Mouse (Mus musculus) thymus, postnatal 4 days (tissue): Measurements from ENCODE around the gene Gm14137.

Experiments used
- DNase-seq: peaks from one replicate; pipeline ENCODE4 v3.0.0; 2021

Gm14137 gene

DNA sequence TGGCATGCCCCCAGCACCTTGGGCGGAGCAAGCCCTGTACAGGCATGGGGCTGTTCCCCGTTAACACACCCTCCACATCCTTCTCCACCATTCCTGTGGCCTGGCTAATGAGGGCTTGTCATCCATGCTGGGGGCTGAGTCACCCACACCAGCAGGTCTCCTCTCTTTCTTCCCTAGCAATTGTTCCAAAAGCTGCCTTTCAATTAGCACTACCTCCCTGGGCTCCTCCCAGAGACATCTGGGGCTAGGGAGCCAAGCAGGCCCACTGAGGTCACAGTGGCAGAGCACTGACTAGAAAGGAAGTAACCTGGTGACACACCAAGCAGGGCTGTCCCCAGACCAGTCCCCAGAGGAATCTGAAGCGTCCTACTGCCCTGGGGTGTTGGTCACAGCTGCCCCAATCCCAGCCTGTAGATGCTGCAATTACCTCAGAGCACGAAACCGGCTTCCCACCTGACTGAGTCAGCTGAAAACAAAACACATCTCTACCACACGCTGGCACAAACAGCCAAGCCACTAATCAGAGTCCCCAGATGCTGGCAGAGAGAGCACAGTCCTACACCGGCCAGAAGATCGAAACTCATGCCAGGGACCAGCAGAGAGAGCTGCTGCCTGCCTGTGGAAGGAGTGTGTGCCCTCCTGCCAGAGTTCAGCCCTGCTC, at the start of gene Gm14137:
Gene Gm14137, plus strand, starts transcription at position 519 of the 661 bp plus-strand sequence.
- DNase-seq, result no peak

DNA sequence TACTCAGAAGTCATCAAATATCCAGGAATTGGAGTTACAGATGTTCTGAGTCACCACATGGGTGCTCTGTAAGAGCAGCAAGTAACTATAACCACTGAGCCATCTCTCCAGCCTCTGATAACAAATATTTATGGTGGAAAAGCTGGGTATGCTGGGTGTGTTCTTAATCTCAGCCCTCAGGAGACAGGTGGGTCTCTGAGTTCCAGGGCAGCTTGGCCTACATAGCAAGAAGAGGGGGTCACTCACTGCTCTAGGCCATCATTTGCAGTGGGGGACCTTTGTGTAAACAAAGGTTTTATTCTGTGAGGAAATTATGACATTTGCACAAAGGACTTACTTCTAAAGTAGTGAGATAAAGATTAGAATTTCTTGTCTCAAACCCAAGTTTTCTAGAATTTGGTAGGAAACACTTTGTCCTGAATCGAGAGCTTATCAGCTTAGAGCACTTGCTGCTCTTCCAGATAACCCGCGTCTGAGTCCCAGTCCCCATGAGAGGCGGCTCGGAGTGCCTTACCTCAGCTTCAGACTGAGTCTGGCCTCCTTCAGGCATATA, 37.9 kb upstream of the Gm14137 start:
- DNase-seq, result no peak

DNA sequence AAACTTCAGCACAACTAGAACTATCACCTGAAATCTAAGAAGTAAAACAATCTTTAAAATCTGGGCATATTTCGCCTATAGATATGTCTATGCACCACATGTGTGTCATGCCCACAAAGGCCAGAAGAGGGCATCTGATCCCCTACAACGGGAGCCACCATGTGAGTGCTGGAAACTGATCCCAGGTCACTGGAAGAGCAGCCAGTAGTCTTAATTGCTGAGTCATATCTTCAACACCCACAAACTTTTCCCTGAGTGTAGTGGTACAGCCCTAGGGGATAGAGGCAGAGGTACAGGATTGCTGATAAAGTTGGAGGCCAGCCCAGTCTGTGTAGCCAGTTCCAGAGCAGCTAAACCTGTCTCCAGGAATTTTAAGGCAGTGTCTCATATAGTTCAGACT, 29.1 kb upstream of the Gm14137 start:
- peak; percentile 39 for DNase-seq

DNA sequence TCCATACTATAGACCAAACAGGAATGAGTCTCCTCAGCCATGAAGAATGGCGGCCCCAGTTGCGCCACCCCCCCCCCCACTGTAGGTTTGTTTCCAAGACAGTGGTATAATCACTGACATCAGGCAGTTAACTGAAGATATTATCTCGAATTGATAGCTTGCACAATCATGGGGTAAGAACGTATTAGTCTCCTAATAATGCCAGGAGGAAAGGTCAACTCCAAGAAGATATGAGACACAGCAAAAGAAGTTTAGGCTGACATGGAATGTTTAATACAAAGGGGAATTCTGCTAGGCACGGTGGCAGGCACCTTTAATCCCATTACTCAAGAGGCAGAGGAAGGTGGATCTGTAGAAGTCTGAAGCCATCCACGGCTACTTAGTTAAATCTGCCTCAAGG, 27.9 kb upstream of the Gm14137 start:
- DNase-seq, result no peak

DNA sequence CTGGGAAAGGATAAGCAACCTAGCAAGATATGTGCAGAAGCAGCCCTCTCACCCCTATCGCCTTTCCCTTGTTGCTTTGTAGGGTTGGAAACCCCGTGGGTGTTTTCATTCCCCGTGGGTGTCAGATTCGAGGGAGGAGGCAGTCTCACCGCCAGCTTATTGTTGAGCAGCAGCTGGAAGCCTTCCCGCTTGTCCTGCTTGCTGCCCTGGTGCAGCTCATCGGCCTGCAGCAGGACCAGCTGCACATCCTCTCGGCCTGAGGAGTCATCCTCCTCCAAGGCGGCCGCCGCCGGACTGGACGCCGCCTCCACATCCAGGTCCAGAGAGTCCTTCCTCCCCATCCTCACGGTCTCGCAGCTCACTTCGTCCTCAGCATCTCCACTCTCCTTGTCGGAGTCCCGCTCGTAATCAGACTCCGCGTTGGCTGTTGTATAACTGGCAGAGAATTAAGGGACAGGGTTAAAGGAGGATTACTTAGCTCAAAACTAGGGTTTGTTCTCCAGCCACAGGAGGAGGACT, 27.1 kb upstream of the Gm14137 start:
- DNase-seq, result no peak

DNA sequence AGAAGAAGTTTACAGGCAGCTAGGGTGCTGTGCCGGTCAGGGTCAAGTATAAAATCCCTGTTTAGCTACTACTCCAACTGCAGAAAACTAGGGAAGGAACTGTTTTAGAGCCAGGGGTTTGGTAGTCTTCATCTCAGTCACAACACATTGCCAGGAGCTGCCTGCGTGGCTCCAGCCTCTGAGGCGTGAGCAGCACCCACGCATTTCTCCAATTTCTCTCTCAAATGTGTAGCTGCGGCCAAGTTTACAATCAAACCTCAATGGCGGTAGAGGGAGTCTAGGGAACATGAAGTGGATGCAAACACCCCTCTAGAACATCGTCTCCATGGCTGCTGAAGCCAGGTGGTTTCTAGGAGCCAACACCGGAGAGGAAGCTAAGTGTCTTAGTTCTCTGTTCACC, 26.5 kb upstream of the Gm14137 start:
- DNase-seq, result no peak

DNA sequence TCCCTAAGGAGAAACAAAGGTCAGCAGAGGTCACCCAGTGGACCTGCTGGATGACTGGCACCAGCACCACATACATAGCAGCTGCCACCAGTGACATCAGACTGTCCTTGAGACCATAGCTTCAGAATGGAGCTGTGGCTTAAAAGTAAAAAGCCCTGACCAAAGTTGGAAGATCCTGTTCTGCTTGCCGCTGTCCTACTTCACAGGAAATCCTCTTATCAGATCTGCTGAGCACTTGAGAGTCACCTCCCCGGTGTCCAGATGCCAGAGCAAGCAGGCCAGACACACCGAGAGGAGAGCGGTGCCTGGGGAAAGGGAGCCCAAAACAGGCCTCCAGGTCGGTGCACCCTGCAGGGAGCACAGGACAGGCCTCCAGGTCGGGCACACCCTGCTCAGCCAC, 22.1 kb upstream of the Gm14137 start:
- DNase-seq, result no peak

DNA sequence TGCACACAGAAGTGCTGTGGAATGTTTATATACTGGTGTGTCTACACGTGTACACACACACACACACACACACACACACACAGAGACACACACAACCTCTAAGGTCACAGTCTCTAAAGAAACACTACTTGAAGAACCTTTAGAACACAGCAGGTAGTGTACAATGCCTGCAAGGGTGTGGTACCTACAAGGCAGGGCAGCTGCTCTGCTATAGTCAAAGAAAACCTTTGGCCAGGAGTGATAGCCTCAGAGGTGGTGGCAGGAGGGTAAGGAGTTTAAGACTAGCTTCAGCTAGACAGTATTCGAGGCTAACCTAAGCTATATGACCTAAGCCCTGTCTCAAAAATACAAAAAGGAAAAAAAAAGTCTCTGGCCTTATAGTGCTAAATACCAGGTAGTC, 19.6 kb upstream of the Gm14137 start:
- no peak for DNase-seq

DNA sequence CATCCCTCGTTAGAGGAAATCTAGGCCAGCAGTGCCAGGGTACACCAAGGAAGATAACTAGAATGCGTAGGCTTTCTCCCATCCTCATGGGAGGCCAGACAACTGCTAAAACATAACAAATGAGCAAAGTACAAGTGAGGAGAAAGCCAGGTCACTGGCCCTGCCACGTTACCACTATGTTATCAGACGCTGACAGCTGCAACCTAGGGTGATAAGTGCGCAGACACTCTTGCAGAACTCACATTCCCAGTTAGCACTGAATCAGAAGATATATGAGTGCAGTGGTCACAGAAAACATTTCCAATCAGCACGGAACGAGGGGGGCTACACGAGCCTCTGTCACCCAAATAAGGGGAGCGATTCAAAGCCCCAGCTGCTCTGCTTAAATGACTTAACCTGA, 18.9 kb upstream of the Gm14137 start:
- no peak for DNase-seq

DNA sequence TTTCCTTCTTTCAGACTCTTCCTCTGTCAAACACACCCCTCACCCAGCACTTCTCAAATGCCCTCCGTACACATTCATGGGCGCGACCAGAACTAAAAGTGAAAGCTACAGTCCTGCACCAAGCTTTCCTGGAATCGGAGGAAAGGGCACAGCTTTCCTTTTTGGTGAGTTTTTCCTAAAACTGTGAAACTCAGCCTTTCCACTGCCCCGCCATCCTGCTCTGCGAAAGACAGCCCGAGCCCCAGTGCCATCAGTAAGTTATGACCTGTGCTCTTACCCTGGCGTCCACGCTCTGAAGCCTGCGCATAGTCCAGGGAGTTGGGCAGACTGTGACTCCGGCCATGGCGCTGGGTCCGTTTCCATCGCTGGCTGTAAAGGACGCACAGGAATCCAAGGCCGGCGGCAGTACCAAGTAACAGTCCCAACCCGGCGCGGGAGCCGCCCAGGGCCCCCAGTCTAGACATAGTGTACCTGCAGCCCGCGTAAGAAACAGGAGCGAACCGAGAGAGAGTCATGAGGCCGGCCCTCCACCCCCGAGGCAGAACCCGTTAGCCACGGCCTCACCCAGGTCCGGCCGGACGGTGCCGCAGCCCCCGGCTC, 18.1 kb upstream of the Gm14137 start:
- no peak for DNase-seq

DNA sequence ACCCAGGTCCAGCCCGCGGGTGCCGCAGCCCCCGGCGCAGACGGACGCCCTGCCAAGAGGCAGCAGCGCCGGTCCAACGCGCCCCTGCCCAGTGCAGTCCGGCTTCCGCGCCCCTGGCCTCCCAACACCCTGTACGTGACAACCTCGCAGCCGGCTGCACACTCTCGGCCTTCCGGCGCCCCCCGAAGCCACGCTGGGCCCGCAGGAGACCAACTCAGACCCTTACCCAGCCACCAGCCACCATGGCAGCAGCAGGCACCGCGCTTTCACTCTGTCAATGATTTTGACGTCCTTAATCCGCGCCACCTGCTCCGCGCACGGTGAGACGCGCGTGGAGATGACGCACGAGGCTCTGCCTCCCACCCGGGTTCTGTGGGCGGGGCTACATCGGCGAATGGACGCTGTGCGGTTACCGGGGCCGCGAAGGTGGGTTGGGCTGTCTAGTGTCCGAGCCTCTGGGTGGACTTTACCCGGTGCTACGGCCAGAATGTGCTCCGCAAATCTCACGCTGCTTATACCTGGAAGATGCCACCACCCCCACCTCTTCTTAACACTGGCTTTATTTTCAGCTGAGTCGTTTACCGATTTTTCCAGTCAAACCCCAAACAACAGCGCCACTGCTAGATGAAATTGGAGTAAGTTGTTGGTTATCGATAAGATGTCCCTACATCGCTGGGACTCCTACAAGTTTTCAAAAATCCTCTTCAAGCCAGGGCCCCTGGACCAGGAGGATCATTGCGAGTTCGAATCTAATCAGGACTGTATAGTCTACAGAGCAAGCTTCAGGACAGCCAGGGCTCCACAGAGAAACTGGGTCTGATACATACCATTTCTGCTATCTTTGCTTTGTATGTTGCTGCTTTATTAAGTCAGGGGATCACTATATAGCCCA, 17.4 kb upstream of the Gm14137 start, which contains the start of gene Rmdn3:
Gene Rmdn3, minus strand, starts transcription at position 354 of the 892 bp plus-strand sequence.
- peak; percentile 97 for DNase-seq

DNA sequence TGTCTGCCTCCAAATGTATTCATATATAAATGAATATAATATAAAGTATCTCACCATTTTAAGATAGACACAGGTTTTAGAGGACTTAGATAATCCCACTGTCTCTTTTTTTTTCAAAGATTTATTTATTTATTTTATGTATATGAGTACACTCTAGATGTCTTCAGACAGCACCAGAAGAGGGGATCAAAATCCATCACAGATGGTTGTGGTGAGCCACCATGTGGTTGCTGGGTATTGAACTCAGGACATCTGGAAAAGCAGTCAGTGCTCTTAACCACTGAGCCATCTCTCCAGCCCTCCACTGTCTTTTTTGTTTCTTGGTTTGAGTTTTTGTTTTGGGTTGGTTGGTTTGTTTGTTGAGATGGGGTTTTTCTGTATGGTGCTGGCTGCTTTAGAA, 16.5 kb upstream of the Gm14137 start:
- DNase-seq, result no peak

DNA sequence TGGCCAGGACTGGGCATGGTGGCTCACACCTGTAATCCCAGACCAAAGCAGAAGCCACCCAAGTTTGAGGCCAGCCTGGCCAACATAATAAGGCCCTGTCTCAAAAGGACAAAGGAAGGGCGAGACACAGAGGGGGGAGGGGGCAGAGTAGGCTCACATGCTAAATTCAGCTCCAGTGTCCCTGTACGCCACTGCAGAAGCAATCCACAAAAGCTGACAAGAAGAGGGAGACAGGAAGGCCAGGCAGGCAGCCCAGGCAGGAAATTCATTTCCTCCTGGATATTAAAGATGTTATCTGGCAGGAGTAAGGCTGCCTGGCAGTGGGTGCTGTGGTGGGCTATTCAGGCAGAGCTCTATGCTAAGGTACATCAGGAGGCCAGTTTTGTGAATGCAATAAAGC, 13.1 kb upstream of the Gm14137 start:
- DNase-seq, result no peak

DNA sequence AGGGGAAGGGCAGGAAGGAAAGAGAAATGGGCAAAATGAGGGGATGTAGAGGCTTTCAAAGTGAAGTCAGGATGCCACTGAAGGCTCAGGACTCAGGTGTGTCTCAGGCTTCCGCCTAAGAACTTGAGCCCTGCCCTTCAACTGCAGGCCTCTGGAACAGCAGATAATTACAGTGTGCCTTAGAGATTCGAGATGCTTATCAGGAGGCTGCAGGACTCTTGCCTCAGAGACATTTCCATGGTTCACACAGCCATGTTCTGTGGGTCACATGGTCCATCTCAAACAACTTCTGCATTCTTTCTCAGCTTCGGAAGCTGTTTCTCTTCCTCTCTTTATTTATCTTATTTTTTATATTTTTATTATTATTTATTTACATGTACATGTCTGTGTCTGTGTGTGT, 11.2 kb upstream of the Gm14137 start:
- DNase-seq, result no peak

DNA sequence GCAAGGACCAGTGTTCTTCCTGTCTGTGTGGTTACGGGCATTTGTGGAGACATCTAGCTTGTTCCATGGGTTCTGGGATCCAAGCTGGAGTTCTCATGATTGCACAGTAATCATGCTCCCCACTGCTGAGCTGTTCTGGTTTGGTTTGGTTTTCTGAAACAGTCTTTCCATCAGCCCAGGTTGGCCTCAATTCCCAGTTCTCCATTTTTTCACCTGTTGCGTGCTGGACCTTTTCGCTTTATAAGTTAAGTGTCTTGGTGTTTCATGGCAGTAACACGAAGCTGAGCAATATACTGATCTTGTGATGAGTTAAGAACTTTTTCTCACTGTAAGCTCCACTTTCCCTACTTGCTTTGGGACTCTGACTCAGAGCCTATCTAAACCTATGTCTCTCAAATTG, 10.3 kb upstream of the Gm14137 start:
- DNase-seq, result no peak

DNA sequence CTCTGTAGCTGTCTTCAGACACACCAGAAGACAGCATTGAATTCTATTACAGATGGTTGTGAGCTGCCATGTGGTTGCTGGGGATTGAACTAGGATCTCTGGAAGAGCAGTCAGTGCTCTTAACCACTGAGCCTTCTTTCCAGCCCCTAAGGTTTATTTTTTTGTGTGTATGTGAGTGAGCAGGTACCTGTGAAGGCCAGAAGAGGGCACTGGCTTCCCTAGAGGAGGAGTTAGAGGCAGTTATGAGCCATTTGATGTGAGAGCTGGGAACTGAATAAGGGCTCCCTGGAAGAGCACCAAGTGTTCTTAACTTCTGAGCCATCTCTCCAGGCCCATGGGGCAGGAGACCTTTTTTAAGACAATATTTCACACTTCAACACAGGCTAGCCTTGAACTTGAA, 8.9 kb upstream of the Gm14137 start:
- DNase-seq, result no peak

DNA sequence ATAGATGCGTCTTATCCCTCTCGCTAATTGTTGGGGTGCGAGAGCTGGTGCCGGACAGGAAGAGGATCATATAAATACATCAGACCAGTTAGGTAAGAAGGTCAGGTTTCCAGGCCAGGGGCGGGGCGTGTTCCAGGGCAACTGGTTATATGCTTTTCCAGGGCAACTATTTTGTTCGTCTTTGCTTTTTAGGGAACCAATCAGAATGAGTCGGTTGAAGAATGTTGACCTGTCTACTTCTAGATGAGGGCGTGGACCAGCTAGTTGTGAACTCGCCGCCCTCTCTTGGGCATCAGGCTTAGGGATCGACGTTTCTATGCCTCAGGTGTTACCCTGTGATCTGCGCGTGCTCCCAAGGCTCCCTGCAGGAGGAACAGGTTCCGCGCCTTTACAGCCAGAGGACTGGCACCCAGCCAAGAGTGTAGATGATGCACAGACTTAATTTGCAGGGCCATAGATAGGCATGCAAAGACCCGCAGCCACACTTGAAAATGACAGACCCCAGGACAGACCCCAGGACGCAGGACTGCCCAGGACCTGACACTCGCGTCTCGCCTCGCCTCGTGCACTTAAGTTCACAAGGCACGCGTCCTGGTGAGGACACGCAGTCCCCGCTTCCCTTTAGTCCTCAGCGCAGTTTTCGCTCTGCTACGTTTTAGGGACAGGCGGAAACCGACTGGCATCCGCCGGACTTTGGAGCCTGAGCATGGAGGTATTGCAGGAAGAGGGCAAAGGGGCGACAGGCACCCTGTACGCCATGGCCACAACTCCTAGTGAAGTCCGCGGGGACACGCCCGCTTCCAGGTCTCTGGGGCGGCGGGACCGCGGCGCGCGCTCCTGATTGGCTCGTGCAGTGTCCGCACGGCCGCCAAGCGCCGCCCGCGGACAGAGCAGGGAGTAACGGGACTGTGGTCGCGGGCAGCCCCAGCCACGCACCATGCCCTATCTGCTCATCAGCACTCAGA, 7.1 kb upstream of the Gm14137 start, which contains the start of gene Gchfr:
Gene Gchfr, plus strand, starts transcription at position 873 of the 965 bp plus-strand sequence.
- peak; percentile 27 for DNase-seq

DNA sequence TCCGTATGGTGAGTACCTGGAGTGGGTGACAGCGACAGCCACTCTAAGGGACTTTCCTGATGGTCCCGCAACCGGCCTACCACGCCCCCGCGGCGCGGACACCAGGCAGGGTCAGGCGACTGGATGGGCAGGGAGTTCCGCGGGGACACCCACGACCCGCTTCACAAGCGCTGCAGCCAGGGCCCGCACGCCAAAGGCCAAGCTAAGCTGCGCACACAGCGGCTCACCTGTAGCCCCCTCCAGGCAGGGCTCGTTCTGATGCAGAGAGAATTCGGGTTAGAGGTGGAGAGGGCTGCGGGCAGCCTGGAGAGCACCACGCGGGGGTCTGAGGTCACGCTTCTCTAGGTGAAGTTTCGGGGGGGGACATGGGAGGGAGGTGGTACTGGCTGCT, 6.4 kb upstream of the Gm14137 start:
- no peak for DNase-seq

DNA sequence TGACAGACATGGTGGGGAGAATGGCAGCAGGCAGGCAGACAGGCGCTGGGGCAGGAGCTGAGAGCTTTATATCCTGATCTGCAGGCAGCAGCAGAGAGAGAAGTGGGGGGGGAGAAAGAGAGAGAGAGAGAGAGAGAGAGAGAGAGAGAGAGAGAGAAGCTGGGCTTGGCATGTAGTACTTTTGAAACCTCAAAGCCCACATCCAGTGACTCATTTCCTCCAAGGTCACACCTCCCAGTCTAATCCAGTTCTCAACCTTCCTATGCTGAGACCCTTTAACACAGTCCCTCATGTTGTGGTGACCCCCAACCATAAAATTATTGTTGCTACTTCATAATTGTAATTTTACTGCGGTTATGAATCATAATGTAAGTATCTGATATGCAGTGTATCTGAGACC, 4.0 kb upstream of the Gm14137 start:
- DNase-seq, result no peak

DNA sequence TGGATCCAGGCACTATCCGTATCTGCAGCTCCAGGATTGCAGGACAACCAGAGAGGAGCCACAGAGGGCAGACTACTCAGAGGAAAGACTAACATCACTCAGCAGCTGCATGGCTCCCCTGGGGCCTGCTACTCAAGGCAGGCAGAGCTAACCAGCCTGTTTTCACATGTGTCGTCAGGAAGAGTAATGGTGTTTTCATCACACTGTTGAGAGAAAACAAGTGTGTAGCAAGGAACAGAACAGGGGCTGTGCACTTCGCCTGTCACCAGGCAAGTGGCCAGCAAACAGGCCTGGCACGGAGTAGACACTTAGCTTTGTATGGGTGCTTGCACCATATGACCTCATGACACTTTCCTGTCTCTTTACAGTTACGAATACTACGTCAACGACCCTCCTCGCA, 2.7 kb upstream of the Gm14137 start:
- no peak for DNase-seq

DNA sequence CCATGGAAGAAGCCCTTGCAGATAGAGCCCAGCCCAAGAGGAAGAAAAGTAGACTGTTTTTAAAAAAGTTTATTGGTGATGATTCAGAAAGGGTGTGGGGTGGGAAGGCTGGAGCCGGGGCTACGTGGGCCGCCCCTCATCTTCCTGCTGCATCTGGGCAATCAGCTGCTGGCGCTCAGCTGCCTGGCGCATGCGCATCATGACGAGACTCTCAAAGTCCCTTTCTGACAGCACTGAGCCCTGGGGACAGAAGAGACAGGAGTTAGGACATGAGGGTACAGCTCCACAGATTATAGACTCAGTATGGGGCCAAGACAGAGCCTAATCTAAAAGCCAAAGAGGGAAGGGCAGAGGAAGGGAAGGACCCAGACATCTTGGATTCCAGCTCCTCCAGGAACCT, 1.9 kb upstream of the Gm14137 start:
- DNase-seq, result no peak
